Mouse (Mus musculus) thymus, postnatal 0 days (tissue): Measurements from ENCODE around the gene Ikzf3. TPM values are rescaled to one million over a fixed set of nuclear protein-coding genes. Genes with fewer than 3 reads are reported as not detected.

Experiments
- DNase-seq: peaks from one replicate; pipeline ENCODE4 v3.0.0-alpha.2; 2015; ENCODE audit warnings: low spot score
- polyA plus RNA-seq: library from polyadenylated mRNA; unstranded; fragments of >200 nt; fragmentation: Nextera tagmentation; extraction: Ambion mirVana; gene quantifications from 2 replicates; pipeline ENCODE4 v1.2.1, GENCODE M21; 2015

The Ikzf3 gene
- polyA plus RNA-seq, 1 experiment from 2014 or later: 59.5 TPM

DNA sequence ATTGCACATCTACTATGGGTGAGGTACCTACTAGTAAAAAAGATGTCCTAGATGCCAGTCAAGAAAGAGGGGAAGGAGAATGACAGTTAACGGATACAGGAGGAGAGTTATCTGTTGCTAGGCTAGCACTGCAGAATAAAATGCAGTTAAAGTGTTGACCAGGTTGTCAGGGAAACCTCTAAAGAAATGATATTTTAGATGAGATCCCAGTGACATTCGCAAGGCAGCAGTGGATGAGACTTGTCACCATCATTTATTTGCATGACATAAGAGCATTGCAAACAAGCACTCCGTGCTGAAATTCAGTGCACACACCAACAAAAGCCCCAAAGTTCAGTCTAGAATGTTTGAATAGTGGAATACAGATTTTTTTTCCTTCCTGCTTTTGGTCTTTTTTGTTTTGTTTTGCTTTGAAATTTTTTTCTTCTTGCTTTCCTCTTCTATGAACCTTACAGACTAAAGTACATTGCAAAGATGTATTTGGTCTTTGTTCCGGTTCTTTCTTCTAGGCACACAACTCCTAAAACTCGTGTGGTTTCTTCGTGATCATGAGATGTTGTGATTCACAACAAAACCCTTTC is 32.4 kb downstream of the Ikzf3 start:
- no peak for DNase-seq

DNA sequence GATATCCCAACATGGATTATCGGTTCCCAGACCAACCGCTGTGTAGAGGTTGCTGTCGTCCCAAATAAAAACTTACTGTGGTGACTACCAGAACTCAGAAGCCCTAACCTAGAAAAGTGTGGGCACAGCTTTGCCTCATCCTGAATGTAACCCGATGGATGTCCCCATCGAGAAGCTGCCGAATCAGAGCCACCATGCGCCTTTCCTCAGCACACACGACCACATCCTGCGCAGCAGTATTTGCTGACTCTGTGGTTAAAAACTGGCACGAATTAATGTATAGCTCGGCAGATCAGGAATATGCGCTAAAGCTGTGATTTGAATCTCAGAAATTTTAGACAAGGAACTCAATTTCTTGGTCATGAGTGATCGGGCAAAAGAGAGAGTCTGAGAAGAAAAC is 33.0 kb downstream of the Ikzf3 start:
- peak; percentile 55 for DNase-seq

DNA sequence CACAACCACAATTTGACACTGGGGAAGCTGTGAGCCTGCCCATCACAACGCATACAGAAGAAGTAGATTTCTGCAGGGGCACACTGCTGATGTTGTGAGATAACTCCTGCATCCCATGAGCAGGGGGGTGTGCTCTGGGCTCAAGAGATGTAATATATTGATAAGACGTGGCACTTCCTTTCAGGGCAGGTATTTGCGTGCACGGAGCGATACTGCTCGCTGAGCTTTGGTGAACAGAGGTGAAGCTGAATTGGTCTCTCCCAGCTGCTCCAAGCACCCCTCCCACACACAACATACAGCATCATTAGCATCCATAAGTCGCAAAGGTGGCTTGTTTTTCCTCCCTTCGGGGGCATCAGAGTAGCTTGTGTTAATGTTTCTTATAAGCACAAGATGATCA is 35.7 kb downstream of the Ikzf3 start:
- no peak for DNase-seq

- no peak for DNase-seq
These were observed 36.4 kb downstream of the Ikzf3 start for GRCm38 (mm10) chr11:98509434-98509833.

DNA sequence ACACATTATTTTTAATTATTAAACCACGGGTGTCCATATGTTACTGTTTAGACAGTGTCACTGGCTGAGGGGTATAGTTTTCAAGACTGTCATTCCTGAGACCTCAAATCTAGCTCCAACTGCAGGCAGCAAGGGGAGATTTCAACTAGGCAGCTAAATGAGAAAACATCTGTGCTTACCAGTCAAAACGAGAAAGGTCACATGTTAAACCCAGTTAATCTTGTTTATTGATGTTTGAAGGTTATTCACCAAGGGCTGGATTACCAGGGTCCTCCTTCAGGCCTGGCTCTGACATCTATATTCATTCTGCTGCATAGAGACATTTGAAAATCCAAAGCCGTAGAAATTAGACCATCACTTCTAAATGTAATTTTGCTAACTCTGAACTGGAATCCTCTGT is 40.9 kb downstream of the Ikzf3 start:
- DNase-seq: no peak

DNA sequence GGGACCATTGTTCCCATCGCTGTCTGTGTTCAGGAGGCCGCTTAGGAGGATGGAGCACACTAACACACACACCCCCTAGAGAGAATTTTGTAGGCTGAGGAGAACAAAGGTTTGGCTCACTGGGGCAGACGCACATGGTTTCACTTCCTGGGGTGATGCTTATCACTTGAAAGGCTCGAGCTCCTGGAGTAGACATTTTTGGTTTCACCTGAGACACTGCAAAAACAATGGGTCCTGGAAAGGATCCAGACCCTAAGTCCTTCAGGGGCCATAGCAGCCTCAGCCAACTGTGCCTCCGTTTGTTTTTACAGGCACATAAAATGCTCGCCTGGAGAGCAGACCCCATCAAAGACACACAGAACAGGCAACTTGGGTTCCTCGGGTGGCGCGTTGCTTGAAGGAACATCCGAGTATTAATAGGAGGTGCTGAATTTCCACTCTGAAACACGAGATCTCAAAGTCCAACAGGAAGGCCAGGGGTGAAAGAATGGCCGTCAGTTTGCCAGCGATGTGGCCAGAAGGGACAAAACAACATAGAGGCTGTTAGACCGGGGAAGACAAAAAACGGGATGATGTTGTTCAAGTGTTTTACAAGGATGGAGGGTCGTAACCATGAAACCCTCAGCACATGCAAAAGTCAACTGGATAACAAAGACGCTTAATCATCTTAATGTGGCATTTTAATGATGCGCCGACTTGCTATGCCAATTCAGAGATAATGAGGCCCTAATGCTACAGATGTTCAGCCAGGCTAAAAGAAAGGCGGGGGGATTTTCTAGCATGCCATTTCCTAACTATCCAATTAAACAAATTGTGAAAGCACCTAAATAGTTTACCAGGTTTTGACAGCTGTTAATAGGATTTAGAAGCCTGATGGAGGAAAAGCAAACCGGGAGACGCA is 48.2 kb downstream of the Ikzf3 start:
- DNase-seq: peak; percentile 74

GRCm38 (mm10) chr11:98495176-98495719 is 50.6 kb downstream of the Ikzf3 start:
- DNase-seq: peak; percentile 77

DNA sequence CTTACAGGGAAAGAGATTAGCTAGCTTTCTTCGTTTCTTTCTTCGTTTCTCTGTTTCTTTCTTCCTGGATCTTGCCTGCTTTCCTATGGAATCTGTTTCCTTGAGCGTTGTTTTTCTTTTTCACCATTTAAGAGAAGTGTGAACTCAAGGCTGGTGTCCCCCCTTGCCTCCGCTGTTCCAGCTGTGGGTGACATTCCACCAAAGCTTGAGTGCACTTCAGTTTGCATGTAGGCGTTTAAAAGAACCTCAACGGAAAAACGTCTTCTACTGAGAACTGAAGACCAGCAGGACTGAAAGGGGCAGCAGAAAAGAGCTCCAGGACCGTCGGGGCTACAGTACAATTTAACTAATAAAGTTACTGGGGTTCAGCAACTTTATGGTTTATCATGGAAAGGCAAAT is 52.4 kb downstream of the Ikzf3 start:
- DNase-seq: no peak

DNA sequence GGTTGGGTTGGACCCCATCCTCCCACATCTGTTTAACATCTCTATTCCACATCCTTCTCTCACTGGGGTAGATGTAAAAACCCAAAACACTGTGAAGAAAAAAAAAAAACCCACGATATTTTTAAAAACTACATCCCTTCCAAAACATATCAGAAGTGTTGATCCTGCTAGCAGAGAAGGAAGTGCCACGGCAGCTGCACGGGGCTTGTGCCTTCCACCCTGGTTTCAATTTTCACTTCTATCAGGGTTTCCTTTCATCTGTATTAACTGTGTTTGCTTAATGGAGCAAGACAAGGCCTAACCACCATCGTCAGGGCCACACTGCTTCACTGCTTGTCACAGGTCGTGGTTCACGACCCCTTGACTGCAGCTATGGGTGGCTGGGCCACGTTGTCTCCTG is 52.9 kb downstream of the Ikzf3 start:
- peak; percentile 48 for DNase-seq

DNA sequence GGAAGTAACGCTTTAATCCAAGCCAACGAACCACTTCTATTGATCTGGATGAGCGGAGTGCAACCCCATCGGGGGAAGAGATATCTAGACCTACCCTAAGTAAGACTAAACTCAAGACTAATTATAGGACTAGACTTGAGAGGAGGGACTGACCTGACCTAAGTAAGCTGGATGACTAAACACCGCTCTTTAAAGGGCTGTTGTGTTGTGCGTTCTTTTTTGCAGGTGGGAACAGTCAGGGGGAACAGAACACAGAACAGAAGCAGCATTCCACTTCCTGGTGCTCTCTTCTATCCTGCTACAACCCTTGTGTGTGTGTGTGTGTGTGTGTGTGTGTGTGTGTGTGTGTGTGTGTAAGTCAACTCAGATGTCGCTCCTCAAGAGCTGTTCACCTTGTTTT is 54.3 kb downstream of the Ikzf3 start:
- DNase-seq: peak; percentile 32

DNA sequence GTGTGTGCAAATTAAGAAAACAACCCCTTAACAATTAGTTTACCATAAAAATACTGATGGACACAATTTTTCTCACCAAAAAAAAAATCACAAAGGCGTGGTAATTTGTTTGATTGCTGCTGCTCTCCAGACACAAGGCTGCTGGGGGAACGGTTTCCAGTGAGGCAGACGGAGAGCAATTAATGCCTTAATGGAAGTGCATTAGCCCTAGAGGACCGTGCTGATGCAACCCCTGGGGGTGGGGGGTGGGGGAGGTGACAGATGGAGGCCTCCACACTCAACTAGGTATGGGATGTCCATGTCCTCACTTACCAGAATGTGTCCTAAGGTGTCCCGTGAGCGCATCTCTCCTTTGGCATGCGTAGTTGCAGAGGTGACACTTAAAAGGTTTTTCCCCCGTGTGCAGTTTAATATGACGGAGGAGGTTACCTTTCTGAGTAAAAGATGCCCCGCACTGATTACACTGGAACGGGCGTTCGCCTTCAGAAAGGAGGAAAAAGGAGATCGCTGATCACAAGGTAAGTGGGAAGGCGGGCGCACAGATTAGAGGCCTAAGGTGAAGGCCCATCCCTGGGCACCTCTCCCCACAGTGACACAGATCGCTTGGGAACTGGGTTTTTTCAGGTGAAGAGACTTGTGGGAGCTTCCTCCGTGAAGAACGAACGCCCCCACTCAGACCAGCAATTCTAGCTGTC is 57.1 kb downstream of the Ikzf3 start:
- no peak for DNase-seq

DNA sequence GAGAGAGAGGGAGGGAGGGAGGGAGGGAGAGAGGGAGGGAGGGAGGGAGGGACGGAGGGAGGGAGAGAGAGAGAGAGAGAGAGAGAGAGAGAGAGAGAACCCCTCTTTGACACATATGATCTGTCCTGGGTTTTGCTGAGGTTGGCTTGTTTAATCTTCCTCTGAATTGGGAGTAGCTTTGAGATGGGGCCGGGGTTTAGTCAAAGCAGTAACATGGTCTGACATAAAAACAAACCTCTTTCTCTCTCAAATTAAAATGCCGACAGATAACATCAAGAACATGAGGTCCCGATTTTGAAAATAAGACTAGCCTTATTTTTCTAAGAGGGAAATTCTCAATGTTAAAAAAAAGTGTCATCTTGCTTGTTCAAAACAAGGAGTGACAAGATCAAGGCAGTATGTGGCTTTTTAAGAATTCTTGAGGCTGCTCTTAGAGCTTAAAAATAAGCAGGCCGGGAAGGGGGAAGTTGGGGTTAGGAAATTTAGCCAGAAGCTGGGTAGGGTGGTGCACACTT is 58.2 kb downstream of the Ikzf3 start:
- DNase-seq: peak; percentile 24

DNA sequence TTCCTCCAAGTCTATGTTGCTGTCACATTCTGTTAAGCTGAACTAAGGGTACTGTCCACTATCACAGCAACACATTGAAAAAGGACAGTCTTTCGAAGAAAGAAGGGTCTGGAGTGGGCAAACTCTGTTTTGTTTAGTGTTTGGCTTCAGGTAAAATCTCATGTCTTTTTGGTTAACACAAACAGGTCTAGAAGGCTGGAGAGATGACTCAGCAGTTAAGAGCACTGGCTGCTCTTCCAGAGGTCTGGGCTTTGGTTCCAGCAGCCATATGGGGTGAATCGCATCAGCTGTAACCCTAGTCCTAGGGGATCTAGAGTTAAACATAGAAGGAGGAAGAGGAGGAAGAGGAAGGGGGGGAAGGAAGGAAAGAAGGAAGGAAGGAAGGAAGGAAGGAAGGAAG is 60.1 kb downstream of the Ikzf3 start:
- no peak for DNase-seq

- DNase-seq: no peak
These were observed 63.8 kb downstream of the Ikzf3 start for GRCm38 (mm10) chr11:98482067-98482466.

DNA sequence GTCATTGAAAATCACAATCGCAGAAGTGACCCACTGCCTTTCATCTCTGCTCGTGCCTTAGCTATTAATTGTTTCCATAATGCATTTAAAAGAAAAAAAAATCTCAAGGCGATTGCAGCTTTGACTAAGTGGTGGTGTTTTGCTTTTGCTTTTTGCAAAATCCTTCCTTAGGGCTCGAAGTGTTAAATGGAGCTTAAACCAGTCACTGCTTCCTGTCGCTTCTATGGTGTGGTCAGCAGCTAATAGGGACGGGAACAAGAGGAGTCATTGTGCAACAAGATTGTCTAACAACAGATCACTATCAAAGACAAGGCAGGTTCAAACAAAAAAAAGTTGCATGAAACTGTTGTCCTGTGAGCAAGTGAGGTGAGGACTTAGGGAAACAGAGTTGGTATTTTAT is 64.6 kb downstream of the Ikzf3 start:
- no peak for DNase-seq

GRCm38 (mm10) chr11:98479940-98480497 is 65.8 kb downstream of the Ikzf3 start:
- no peak for DNase-seq

GRCm38 (mm10) chr11:98479026-98479939 is 66.5 kb downstream of the Ikzf3 start:
- peak; percentile 67 for DNase-seq

DNA sequence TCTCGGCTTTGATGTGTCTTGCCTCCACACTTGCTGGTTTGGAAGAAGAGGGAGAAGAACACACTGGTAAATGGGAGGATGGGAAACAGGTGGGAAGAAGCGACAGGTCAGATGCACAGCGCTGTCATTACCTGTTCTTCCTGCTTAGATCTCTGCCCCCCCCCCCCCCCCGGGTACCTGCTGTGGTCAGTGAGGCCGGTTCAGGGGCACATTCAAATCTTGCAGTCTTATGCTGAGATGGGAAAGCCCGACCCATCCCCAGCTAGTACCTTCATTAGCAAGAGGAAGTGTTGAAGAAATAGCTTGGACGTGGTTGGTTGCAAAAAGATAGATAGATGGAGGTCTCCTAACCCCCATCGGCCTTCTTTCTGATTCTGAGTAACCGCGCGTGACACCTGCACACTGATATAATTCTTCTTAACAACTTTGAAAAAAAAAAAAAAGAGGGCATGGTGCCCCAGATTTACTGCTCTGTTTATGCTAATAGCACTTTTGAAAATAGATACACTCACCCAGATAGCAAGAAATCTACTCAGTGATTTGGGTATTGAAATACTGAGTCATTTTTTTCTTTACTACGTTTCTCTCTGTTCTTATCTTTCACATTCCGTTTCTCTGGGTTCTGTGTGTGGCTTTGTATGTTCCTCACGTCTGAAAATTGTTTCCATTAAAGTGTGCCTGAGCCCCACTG is 68.7 kb downstream of the Ikzf3 start:
- peak; percentile 46 for DNase-seq

GRCm38 (mm10) chr11:98476434-98476807 is 69.4 kb downstream of the Ikzf3 start:
- DNase-seq: no peak
